Mouse (Mus musculus): Measurements from ENCODE around the gene Rbms3. TPM values are rescaled to one million over a fixed set of nuclear protein-coding genes. Genes with fewer than 3 reads are reported as not detected.

Gene Rbms3
- polyA plus RNA-seq, 1 experiment: 1.6 TPM

- TF ChIP-seq POLR2A (IDR thresholded peaks at IDR 0.05; ENCODE audit: borderline replicate concordance, control insufficient read depth, low read depth, low read length): no peak
- TF ChIP-seq CTCF (IDR thresholded peaks at IDR 0.05; ENCODE audit: control insufficient read depth, insufficient read depth, low read length): no peak
- Histone ChIP-seq H3K4me1 (ENCODE audit: control insufficient read depth, insufficient read depth, low read length) (no peaks in the 10 kb centered on the region), H3K4me3 (replicated peaks; ENCODE audit: control insufficient read depth, low read depth, low read length) (no peak overlapping the region), H3K27ac (ENCODE audit: control insufficient read depth, insufficient read depth, low read depth, low read length, poor library complexity) (no peak overlapping the region)
- 32% methylated on average over 7 of the region's 7 CpGs for WGBS
These were observed 1087.7 kb downstream of the Rbms3 start for GRCm38 (mm10) chr9:116541976-116542375.

- Histone ChIP-seq H3K27ac (ENCODE audit: control insufficient read depth, insufficient read depth, low read depth, low read length, poor library complexity) (no peak overlapping the region), H3K4me1 (ENCODE audit: control insufficient read depth, insufficient read depth, low read length) (no peaks in the 10 kb centered on the region), H3K4me3 (replicated peaks; ENCODE audit: control insufficient read depth, low read depth, low read length) (no peak overlapping the region)
- WGBS: 48% methylated on average over 3 of the region's 3 CpGs
- TF ChIP-seq CTCF (IDR thresholded peaks at IDR 0.05; ENCODE audit: control insufficient read depth, insufficient read depth, low read length): peak; percentile 33; the same call in 1 of the 2 replicates
- no peak for TF ChIP-seq POLR2A (IDR thresholded peaks at IDR 0.05; ENCODE audit: borderline replicate concordance, control insufficient read depth, low read depth, low read length)
These were observed 1094.0 kb downstream of the Rbms3 start for GRCm38 (mm10) chr9:116535709-116536108.

- no peak overlapping the region for H3K4me3 ChIP-seq (replicated peaks; ENCODE audit: control insufficient read depth, low read depth, low read length)
- 78% methylated on average over 5 of the region's 5 CpGs for WGBS
- no peaks in the 10 kb centered on the region for H3K4me1 ChIP-seq (ENCODE audit: control insufficient read depth, insufficient read depth, low read length)
- H3K27ac ChIP-seq (ENCODE audit: control insufficient read depth, insufficient read depth, low read depth, low read length, poor library complexity): no peak overlapping the region
- TF ChIP-seq CTCF (IDR thresholded peaks at IDR 0.05; ENCODE audit: control insufficient read depth, insufficient read depth, low read length) (no peak), POLR2A (IDR thresholded peaks at IDR 0.05; ENCODE audit: borderline replicate concordance, control insufficient read depth, low read depth, low read length) (no peak)
These were observed 1096.3 kb downstream of the Rbms3 start for GRCm38 (mm10) chr9:116533381-116533780.

- WGBS: 81% methylated on average over 4 of the region's 4 CpGs
- no peaks in the 10 kb centered on the region for H3K4me1 ChIP-seq (ENCODE audit: control insufficient read depth, insufficient read depth, low read length)
- H3K27ac ChIP-seq (ENCODE audit: control insufficient read depth, insufficient read depth, low read depth, low read length, poor library complexity): no peak overlapping the region
- TF ChIP-seq POLR2A (IDR thresholded peaks at IDR 0.05; ENCODE audit: borderline replicate concordance, control insufficient read depth, low read depth, low read length) (no peak), CTCF (IDR thresholded peaks at IDR 0.05; ENCODE audit: control insufficient read depth, insufficient read depth, low read length) (no peak)
- no peak overlapping the region for H3K4me3 ChIP-seq (replicated peaks; ENCODE audit: control insufficient read depth, low read depth, low read length)
These were observed 1098.6 kb downstream of the Rbms3 start for GRCm38 (mm10) chr9:116531121-116531520.

GRCm38 (mm10) chr9:116524386-116524785, 1105.3 kb downstream of the Rbms3 start:
- 72% methylated on average over 5 of the region's 5 CpGs for WGBS
- no peak overlapping the region for H3K27ac ChIP-seq (ENCODE audit: control insufficient read depth, insufficient read depth, low read depth, low read length, poor library complexity)

More at GRCm38 (mm10) chr9:116524386-116524785, 1105.3 kb downstream of the Rbms3 start:
- TF ChIP-seq CTCF (IDR thresholded peaks at IDR 0.05; ENCODE audit: control insufficient read depth, insufficient read depth, low read length) (no peak), POLR2A (IDR thresholded peaks at IDR 0.05; ENCODE audit: borderline replicate concordance, control insufficient read depth, low read depth, low read length) (no peak)
- H3K4me1 ChIP-seq (ENCODE audit: control insufficient read depth, insufficient read depth, low read length): no peaks in the 10 kb centered on the region
- no peak overlapping the region for H3K4me3 ChIP-seq (replicated peaks; ENCODE audit: control insufficient read depth, low read depth, low read length)

All from bone marrow, adult 2 months (tissue).